Mouse (Mus musculus): Measurements from ENCODE around the gene Uts2r.

- no peak for TF ChIP-seq EP300 (IDR thresholded peaks at IDR 0.05; ENCODE audit: low read depth)
- no peak for TF ChIP-seq CTCF (IDR thresholded peaks at IDR 0.05; ENCODE audit: low read depth)
Measured at GRCm38 (mm10) chr11:121125522-121126172, 34.4 kb upstream of the Uts2r start.

Data from liver, embryonic 14.5 days (tissue).